In genomic region chr1:143990263-143990662, GRCm38 (mm10) we compare ENCODE assay signal across 21 mouse cellular contexts. TPM values are rescaled to one million over a fixed set of nuclear protein-coding genes. Genes with fewer than 3 reads are reported as not detected.
DNase-seq lines count a peak whose midpoint lies in the region; ATAC-seq and TF ChIP-seq lines count a peak whose summit lies in the region.
"Had no signal": no experiment of that assay in that cellular context is flagged by ENCODE, and none has a peak within 500 bp of the region (broad histone marks: within the 10 kb centered on the region; RNA-seq: fewer than 3 reads in every experiment).

No protein-coding gene starts in this region.

- no peak for TF ChIP-seq CTCF in hindbrain, postnatal 0 days (IDR thresholded peaks at IDR 0.05; ENCODE audit: low read depth)
- no peak for TF ChIP-seq CTCF in stomach, postnatal 0 days (IDR thresholded peaks at IDR 0.05; ENCODE audit: low read depth)

- no peak overlapping the region for H3K4me2 ChIP-seq in hindbrain, postnatal 0 days (ENCODE audit: low read depth, low read length)
- no peak overlapping the region for H3K4me2 ChIP-seq in neural tube, embryonic 12.5 days (replicated peaks)
- H3K4me2 ChIP-seq in neural tube, embryonic 15.5 days: no peak overlapping the region
- H3K4me2 ChIP-seq in stomach, postnatal 0 days (replicated peaks; ENCODE audit: low read depth): no peak overlapping the region
- H3K4me2 ChIP-seq: heart, embryonic 11.5 days; limb, embryonic 13.5 days; liver, embryonic 13.5 days; lung, embryonic 14.5 days had no signal

- no peak overlapping the region for H3K27ac ChIP-seq in hindbrain, postnatal 0 days
- H3K27ac ChIP-seq in hindbrain, embryonic 10.5 days: no peak overlapping the region
- no peak overlapping the region for H3K27ac ChIP-seq in neural tube, embryonic 12.5 days
- H3K27ac ChIP-seq in neural tube, embryonic 15.5 days (replicated peaks): no peak overlapping the region
- H3K27ac ChIP-seq in stomach, postnatal 0 days (replicated peaks): no peak overlapping the region
- H3K27ac ChIP-seq: forebrain, embryonic 10.5 days; kidney, postnatal 0 days; limb, embryonic 13.5 days; liver, embryonic 13.5 days had no signal

- H3K9ac ChIP-seq in hindbrain, postnatal 0 days (replicated peaks; ENCODE audit: low read length): no peak overlapping the region
- H3K9ac ChIP-seq in neural tube, embryonic 12.5 days: no peak overlapping the region
- no peak overlapping the region for H3K9ac ChIP-seq in neural tube, embryonic 15.5 days (replicated peaks)
- no peak overlapping the region for H3K9ac ChIP-seq in stomach, postnatal 0 days (ENCODE audit: low read length)
- H3K9ac ChIP-seq: limb, embryonic 13.5 days; liver, embryonic 13.5 days; lung, embryonic 14.5 days had no signal

- H3K9me3 ChIP-seq in hindbrain, postnatal 0 days (ENCODE audit: low read length): no peaks in the 10 kb centered on the region
- no peaks in the 10 kb centered on the region for H3K9me3 ChIP-seq in hindbrain, embryonic 10.5 days
- no peaks in the 10 kb centered on the region for H3K9me3 ChIP-seq in neural tube, embryonic 12.5 days
- no peaks in the 10 kb centered on the region for H3K9me3 ChIP-seq in neural tube, embryonic 15.5 days (replicated peaks)
- no peaks in the 10 kb centered on the region for H3K9me3 ChIP-seq in stomach, postnatal 0 days (ENCODE audit: control insufficient read depth, low read length)
- H3K9me3 ChIP-seq: forebrain, embryonic 10.5 days; limb, embryonic 13.5 days; liver, embryonic 13.5 days had no signal

- H3K4me1 ChIP-seq in hindbrain, postnatal 0 days (ENCODE audit: insufficient read depth, low read length): no peaks in the 10 kb centered on the region
- peaks cover 10% of the 10 kb centered on the region; the same call in 1 of the 2 replicates for H3K4me1 ChIP-seq in hindbrain, embryonic 10.5 days (replicated peaks)
- H3K4me1 ChIP-seq in neural tube, embryonic 12.5 days: no peaks in the 10 kb centered on the region
- no peaks in the 10 kb centered on the region for H3K4me1 ChIP-seq in neural tube, embryonic 15.5 days
- H3K4me1 ChIP-seq in stomach, postnatal 0 days (replicated peaks; ENCODE audit: control insufficient read depth, insufficient read depth): no peaks in the 10 kb centered on the region
- H3K4me1 ChIP-seq: limb, embryonic 13.5 days; liver, embryonic 13.5 days had no signal

- DNase-seq in hindbrain, postnatal 0 days (ENCODE audit: low spot score): peak; percentile 27
- no peak for DNase-seq in hindbrain, embryonic 10.5 days (ENCODE audit: low spot score)
- DNase-seq in adrenal gland, postnatal 25 days: peak; percentile 10
- DNase-seq in retina, embryonic 14.5 days (ENCODE audit: low spot score): peak; percentile 51
- DNase-seq in stomach, postnatal 0 days (ENCODE audit: low spot score): no peak
- no peak for DNase-seq in gastrocnemius, postnatal 10 days
- DNase-seq: cerebellum, adult 11-12 months; cerebellum, postnatal 14 days; heart, postnatal 10 days; kidney, adult 18-20 months; liver, embryonic 13.5 days; lung, embryonic 14.5 days; right cerebral cortex, adult 18-20 months; thymus, postnatal 4 days had no signal

- no peaks in the 10 kb centered on the region for H3K36me3 ChIP-seq in hindbrain, postnatal 0 days (ENCODE audit: insufficient read depth, low read length)
- no peaks in the 10 kb centered on the region for H3K36me3 ChIP-seq in hindbrain, embryonic 10.5 days
- no peaks in the 10 kb centered on the region for H3K36me3 ChIP-seq in neural tube, embryonic 12.5 days
- no peaks in the 10 kb centered on the region for H3K36me3 ChIP-seq in neural tube, embryonic 15.5 days
- no peaks in the 10 kb centered on the region for H3K36me3 ChIP-seq in stomach, postnatal 0 days (ENCODE audit: control insufficient read depth, insufficient read depth, low read length)
- H3K36me3 ChIP-seq: forebrain, embryonic 10.5 days; limb, embryonic 13.5 days; liver, embryonic 13.5 days had no signal

- ATAC-seq in hindbrain, postnatal 0 days: no peak
- ATAC-seq in neural tube, embryonic 12.5 days (ENCODE audit: low FRiP score, low read depth): peak; percentile 54; the same call in 1 of the 2 replicates
- no peak for ATAC-seq in neural tube, embryonic 15.5 days (ENCODE audit: low FRiP score)
- no peak for ATAC-seq in stomach, postnatal 0 days (ENCODE audit: low FRiP score, low TSS enrichment)
- ATAC-seq: hindbrain, embryonic 16.5 days had no signal

- H3K27me3 ChIP-seq in hindbrain, postnatal 0 days (ENCODE audit: insufficient read depth, low read length): no peaks in the 10 kb centered on the region
- H3K27me3 ChIP-seq in hindbrain, embryonic 10.5 days (ENCODE audit: insufficient read depth, poor library complexity, severe bottlenecking): no peaks in the 10 kb centered on the region
- H3K27me3 ChIP-seq in neural tube, embryonic 12.5 days (replicated peaks): no peaks in the 10 kb centered on the region
- no peaks in the 10 kb centered on the region for H3K27me3 ChIP-seq in neural tube, embryonic 15.5 days (replicated peaks)
- no peaks in the 10 kb centered on the region for H3K27me3 ChIP-seq in stomach, postnatal 0 days (ENCODE audit: control insufficient read depth, insufficient read depth, low read length)
- H3K27me3 ChIP-seq: limb, embryonic 13.5 days; liver, embryonic 13.5 days had no signal

- no peak for TF ChIP-seq EP300 in stomach, postnatal 0 days (optimal IDR thresholded peaks at IDR 0.05)

- 32% methylated on average over 5 of the region's 5 CpGs for WGBS in hindbrain, postnatal 0 days
- 64% methylated on average over 5 of the region's 5 CpGs for WGBS in hindbrain, embryonic 10.5 days
- WGBS in neural tube, embryonic 12.5 days: 46% methylated on average over 5 of the region's 5 CpGs
- 37% methylated on average over 5 of the region's 5 CpGs for WGBS in neural tube, embryonic 15.5 days
- WGBS in stomach, postnatal 0 days: 28% methylated on average over 5 of the region's 5 CpGs

- no peak overlapping the region for H3K4me3 ChIP-seq in hindbrain, postnatal 0 days (ENCODE audit: low read length)
- no peak overlapping the region for H3K4me3 ChIP-seq in hindbrain, embryonic 10.5 days
- no peak overlapping the region for H3K4me3 ChIP-seq in neural tube, embryonic 12.5 days
- H3K4me3 ChIP-seq in neural tube, embryonic 15.5 days (replicated peaks): no peak overlapping the region
- no peak overlapping the region for H3K4me3 ChIP-seq in stomach, postnatal 0 days (ENCODE audit: low read depth, low read length)
- H3K4me3 ChIP-seq: forebrain, embryonic 10.5 days; limb, embryonic 13.5 days; liver, embryonic 13.5 days had no signal

RNA-seq across cellular contexts. Expression of gene Rgs2, which starts 13.7 kb away (rescaled TPM):
- 13.6 and 14.9 TPM in 2 replicates for total RNA-seq in hindbrain, postnatal 0 days (2014; rRNA removed)
- polyA plus RNA-seq in hindbrain, postnatal 0 days (2015; fragmentation: Nextera tagmentation; extraction: Ambion mirVana): 70.7 and 71.1 TPM in 2 replicates
- 44.8 and 50.3 TPM in 2 replicates for polyA plus RNA-seq in hindbrain, embryonic 10.5 days (2016; fragmentation: Nextera tagmentation; extraction: Ambion mirVana)
- 77.2 and 83.4 TPM in 2 replicates for polyA plus RNA-seq in neural tube, embryonic 12.5 days (2016; fragmentation: Nextera tagmentation; extraction: Ambion mirVana)
- 97.0 and 112 TPM in 2 replicates for polyA plus RNA-seq in neural tube, embryonic 15.5 days (2015; fragmentation: Nextera tagmentation; extraction: Ambion mirVana)
- total RNA-seq in adrenal gland, postnatal 25 days (2021): 162 and 212 TPM in 2 replicates
- polyA plus RNA-seq in stomach, postnatal 0 days (2015; fragmentation: Nextera tagmentation; extraction: Ambion mirVana): 108 and 119 TPM in 2 replicates
- total RNA-seq in gastrocnemius, postnatal 10 days (2021): 10 to 100 TPM; 14.1 to 15.7 TPM

Comparison
In these comparisons a context has a peak if more than half of its experiments do, and no peak if none do; other contexts are left out.
1. DNase-seq: peak in hindbrain, postnatal 0 days (single experiment), adrenal gland, postnatal 25 days (single experiment) and retina, embryonic 14.5 days (single experiment); none in hindbrain, embryonic 10.5 days (single experiment), stomach, postnatal 0 days (single experiment) and gastrocnemius, postnatal 10 days (single experiment).